Mouse (Mus musculus) cerebellum, adult 9-11 months (tissue): ENCODE measurements at regions not wholly inside any gene's neighbourhood (a gene's known extent, or its start where the extent isn't known, plus 50 kb on each side); places are given as distances from the start of the nearest gene placed in this dataset.
"Not testable (repeated sequence)": the region's sequence is repeated elsewhere in the genome, so short reads cannot be mapped to it uniquely, and the experiment has no call there.

Experiments used
- DNase-seq: peaks from one replicate; pipeline ENCODE4 v3.0.0; 2022

DNA sequence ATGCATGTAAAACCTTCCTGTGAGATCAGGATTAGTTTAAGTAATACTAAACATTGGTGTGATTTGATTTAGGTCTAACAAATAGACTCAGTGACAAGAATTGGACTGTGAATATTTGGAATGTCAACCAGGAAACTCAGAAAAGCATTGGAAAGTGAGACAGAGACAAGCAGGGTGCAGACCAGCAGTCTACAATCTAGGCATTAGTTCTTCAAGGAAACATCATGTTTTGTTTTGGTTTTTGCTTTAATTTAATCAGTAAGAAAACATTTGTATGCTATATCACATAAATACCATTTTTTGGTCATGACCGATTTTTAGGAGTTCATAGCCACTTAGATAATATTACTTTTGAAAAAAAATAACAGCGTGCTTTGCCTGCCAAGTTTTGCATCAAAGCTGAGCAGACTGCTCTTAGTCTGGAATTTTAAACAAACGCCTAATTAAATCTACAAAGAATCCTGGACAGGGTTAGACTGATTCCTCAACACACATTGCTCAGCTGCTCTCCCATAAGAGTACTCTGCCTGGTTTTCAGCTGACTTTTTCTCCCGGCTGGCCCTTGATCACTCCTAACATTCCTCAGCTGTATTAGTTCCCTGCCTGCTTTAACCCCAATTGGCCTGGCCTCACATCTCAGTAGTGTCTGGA, 396.5 kb upstream of the Kcnh7 start:
- DNase-seq, result no peak

GRCm38 (mm10) chr2:63575172-63575571, 391.1 kb upstream of the Kcnh7 start:
- DNase-seq, result no peak

DNA sequence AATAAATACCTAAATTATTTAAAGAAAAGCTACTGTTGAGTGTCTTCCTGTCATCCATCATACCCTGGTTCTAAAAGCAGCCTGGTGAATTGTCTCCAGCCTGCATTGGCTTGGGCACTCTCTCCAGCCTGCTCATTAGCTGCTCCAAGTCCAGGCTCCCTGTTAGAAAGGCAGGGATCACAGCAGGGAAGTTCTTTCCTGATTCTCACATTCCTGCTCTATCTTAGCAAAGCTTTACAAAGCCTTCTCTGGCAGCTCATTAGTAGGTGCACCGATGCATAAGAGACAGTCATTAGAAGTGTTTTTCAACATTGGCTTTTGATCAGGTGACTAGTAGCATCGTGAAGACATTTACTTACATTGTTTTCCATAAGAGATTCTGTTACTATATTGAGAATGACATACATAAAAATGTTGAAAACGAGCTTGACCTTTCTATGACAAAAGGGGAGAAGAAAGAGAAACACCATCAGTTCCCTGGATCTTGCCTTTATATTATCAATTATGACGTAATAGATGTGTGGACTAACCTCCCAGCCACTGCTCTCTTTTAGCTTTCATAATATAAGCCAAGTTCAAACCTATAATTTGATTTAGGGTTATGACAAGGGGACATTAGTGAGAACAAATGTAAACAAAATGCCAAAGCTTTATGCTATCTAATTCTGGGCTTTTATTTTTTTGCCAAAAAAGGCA, 390.1 kb upstream of the Kcnh7 start:
- no peak for DNase-seq

- no peak for DNase-seq
These were observed 389.1 kb upstream of the Kcnh7 start for GRCm38 (mm10) chr2:63573015-63573807.

- no peak for DNase-seq
These were observed 372.9 kb upstream of the Kcnh7 start for GRCm38 (mm10) chr2:63556858-63557419.

DNA sequence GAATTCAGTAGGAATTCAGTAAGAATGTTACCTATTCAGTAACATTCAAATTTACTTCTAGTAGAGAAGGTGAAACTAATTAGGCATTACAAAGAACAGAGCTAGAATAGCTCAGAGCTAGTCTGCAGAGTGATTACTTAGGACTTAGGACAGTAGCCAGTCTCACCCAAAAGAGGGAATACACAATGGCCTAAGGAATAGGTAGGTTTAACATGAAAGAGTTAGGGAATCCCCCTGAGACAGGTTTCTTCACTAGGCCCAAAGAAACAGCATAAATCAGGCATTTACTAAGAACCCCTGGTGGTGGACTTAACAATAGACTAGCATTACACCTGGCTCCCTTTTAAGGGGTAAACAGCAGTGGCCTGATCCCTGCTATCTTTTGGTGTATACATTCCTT, 357.7 kb upstream of the Kcnh7 start:
- not testable (repeated sequence) for DNase-seq

DNA sequence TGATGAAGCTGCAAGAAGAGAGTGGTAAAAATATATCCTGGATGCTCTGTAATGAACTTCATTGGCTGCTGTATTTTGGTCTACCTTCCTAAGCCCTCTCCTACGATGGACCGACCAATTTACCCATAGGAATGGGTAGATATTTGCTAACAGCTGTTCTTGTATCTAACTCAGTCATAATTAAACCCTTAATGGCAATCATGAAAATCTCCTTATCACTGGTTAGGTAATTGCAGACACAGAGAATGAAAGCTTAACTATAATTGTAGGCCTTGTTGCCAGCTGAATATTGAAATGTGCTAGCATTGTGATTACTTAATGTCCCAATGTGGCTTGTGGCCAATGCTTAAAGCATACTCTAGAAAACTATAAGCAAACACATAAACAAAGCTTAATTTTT, 334.4 kb upstream of the Kcnh7 start:
- DNase-seq, result no peak

DNA sequence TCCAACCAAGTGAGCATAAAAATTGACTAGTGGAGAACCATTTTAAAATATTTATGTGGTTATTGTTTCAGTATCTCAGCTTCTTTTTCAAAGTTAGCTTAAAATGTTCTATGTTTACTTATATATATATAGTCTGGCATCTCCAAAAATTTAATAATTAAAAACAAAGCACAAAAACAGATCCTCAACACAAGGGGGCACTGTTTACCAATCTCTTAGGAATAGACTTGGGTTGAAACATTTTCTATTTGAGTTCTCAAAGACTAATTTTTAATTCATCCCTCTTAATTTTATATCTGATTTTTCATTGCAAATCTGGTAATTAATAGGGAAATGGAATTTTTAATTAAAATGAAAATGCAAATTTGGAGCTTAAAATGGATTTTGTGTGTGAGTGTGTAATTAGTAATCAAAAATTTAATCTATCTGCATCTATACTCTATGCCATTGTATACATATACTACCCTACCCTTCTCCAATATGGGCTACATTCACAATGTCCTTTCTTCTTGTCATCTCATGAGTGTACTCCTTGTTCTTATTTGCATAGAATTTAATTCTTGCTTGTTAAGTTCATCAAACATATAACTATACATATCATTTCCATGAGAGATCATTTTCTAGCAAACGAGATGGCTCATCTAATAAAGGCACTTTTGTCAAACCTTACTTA, 329.6 kb upstream of the Kcnh7 start:
- no peak for DNase-seq

- DNase-seq, result no peak
These were observed 319.9 kb upstream of the Kcnh7 start for GRCm38 (mm10) chr2:63503939-63504338.

DNA sequence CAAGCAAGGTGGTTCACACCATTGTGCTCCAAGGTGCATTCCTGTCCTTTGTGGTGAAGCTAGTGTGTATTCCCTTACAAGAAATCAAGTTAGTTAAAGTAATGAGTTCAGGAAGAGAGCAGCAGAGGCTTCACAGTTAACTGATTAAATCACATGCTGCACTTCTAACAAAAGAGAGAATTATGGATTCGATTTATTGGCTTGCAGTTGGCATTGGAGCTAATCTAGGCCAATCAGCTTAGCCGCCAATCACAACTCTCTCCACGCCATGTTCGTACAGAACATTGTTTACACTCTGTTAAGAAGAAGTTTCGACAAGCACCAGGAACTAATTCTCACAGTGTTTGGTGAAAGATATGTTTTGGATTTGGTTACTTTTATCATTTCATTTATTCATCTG, 292.3 kb upstream of the Kcnh7 start:
- no peak for DNase-seq

- DNase-seq, result no peak
These were observed 291.2 kb upstream of the Kcnh7 start for GRCm38 (mm10) chr2:63475255-63475654.

DNA sequence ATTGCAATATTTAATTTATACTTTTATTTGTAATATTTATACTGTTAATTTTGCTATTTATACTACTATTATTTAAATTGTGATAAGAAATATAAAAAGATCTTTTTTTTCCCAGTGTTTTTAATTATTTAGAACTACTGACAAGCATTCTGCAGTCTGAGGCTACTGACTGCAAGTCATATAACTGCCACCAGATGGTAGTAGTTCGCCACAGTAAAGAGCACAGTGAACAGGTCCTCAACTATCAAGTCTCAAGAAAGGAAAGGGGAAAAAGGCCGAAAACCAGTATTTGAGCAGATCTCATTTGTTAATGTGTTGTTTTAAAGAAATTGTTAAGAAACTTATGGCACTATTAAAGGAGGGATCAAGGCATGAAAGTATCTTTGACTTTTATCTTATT, 289.6 kb upstream of the Kcnh7 start:
- no peak for DNase-seq

- DNase-seq, result no peak
These were observed 288.2 kb upstream of the Kcnh7 start for GRCm38 (mm10) chr2:63472248-63472647.

- DNase-seq, result no peak
These were observed 275.0 kb upstream of the Kcnh7 start for GRCm38 (mm10) chr2:63459112-63459511.

- DNase-seq, result peak; percentile 11
These were observed 270.4 kb upstream of the Kcnh7 start for GRCm38 (mm10) chr2:63454263-63455011.

GRCm38 (mm10) chr2:63452891-63453290, 268.8 kb upstream of the Kcnh7 start:
- peak; percentile 62 for DNase-seq

DNA sequence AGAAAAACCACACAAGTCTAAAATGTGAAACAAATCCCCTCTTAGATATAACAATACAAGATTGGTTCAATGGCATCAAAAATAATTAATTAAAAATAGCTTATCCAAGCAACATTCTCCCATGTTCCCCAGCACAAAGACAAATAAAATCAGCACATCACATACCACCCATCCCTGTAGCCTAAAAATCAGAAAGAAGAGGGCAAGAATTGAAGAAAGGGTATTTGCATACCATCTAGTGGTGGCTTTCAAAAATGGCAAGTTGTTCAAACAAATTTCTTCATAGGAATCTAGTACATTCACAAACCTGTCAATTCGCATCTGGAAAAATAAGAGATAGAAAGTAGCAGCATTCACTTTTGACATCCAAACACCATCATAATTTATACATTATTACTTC, 268.1 kb upstream of the Kcnh7 start:
- DNase-seq, result no peak

GRCm38 (mm10) chr2:63434327-63434726, 250.2 kb upstream of the Kcnh7 start:
- no peak for DNase-seq

DNA sequence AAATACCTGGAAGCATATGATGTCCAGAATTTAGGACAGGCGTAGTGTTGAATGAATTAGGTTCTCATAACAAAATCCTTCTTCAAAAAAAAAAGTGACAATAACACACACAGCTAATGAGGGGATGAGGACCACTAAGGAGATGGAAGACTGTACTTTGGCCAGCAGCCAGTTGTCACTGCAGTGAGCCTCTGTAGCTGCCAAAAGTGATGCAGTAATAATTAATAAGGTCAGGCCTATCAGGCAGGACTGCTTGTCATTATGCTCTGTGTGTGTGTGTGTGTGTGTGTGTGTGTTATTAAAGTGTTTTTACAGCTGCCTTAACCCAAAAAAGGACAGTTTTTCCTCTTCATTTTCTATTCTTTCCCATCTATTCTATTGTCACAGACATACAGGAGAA, 221.3 kb upstream of the Kcnh7 start:
- DNase-seq, result peak; percentile 5
